Mouse (Mus musculus) neural tube, embryonic 14.5 days (tissue): ENCODE data around the gene Gpi1. TPM values are rescaled to one million over a fixed set of nuclear protein-coding genes. Genes with fewer than 3 reads are reported as not detected.
A peak's percentile ranks its signal among the peaks of the same experiment; 100 is the strongest.

Experiments
- ATAC-seq: fragments of 200-750 bp; cut with Nextera tagmentation; 2 replicates; pipeline ENCODE4 v1.8.0; 2017; ENCODE audit warnings: low read depth, mild to moderate bottlenecking, moderate TSS enrichment, moderate library complexity
- H3K27ac ChIP-seq: fragments of 300-500 bp; sonication (generic); 2 replicates; pipeline ENCODE4 v1.5.1; 2014; ENCODE audit warnings: low read depth, mild to moderate bottlenecking, control low read depth, low read length, moderate library complexity, mixed read lengths
- H3K27me3 ChIP-seq: fragments of 300-500 bp; sonication (generic); 2 replicates; pipeline ENCODE4 v1.6.1; 2014; ENCODE audit warnings: low read length; ENCODE audit not compliant: control insufficient read depth, insufficient read depth
- H3K36me3 ChIP-seq: fragments of 300-500 bp; sonication (generic); 2 replicates; pipeline ENCODE4 v1.6.1; 2014; ENCODE audit warnings: low read length, mixed read lengths; ENCODE audit not compliant: control insufficient read depth, insufficient read depth
- H3K4me1 ChIP-seq: fragments of 300-500 bp; sonication (generic); 2 replicates; pipeline ENCODE4 v1.6.1; 2014; ENCODE audit warnings: low read length; ENCODE audit not compliant: control insufficient read depth, insufficient read depth
- H3K4me2 ChIP-seq: fragments of 300-500 bp; sonication (generic); 2 replicates; pipeline ENCODE4 v1.6.1; 2014; ENCODE audit warnings: mild to moderate bottlenecking, low read depth, low read length, control low read depth
- H3K4me3 ChIP-seq: fragments of 300-500 bp; sonication (generic); 2 replicates; pipeline ENCODE4 v1.5.1; 2014; ENCODE audit warnings: low read depth, low read length, control low read depth, mixed read lengths
- H3K9ac ChIP-seq: fragments of 300-500 bp; sonication (generic); replicated peaks from 2 replicates; pipeline ENCODE4 v1.6.1; 2014; ENCODE audit warnings: low read depth, mild to moderate bottlenecking, control low read depth, low read length, mixed read lengths
- H3K9me3 ChIP-seq: fragments of 300-500 bp; sonication (generic); 2 replicates; pipeline ENCODE4 v1.6.1; 2016; ENCODE audit warnings: low read length; ENCODE audit not compliant: control insufficient read depth
- WGBS: fragments of 180-500 bp; shearing (Covaris S2); extraction: QIAGEN DNeasy Blood & Tissue Kit; methylation state at CpG from one replicate; pipeline ENCODE4 v1.1.7; 2014; 5-methylcytosine and 5-hydroxymethylcytosine counted together
- polyA plus RNA-seq: library from polyadenylated mRNA; unstranded; fragments of >200 nt; fragmentation: Nextera tagmentation; extraction: Ambion mirVana; gene quantifications from 2 replicates; pipeline ENCODE4 v1.2.1, GENCODE M21; 2014

Gene Gpi1
- polyA plus RNA-seq, 1 experiment from 2014 or later: 273 TPM

GRCm38 (mm10) chr7:34234610-34235561, 4.8 kb upstream of the Gpi1 start:
- Histone ChIP-seq H3K27ac (peak overlapping the region; percentile 88), H3K4me3 (peak overlapping the region; percentile 34), H3K4me2 (peak overlapping the region; percentile 57), H3K36me3 (peaks cover 20% of the 10 kb centered on the region), H3K27me3 (no peaks in the 10 kb centered on the region), H3K9ac (peak overlapping the region; percentile 43), H3K9me3 (no peaks in the 10 kb centered on the region), H3K4me1 (peaks cover 4% of the 10 kb centered on the region; the same call in 1 of the 2 replicates)
- ATAC-seq: peak; percentile 6
- under 1% methylated on average over 17 of the region's 17 CpGs for WGBS

GRCm38 (mm10) chr7:34233909-34234609, 3.9 kb upstream of the Gpi1 start:
- WGBS: under 1% methylated on average over 46 of the region's 46 CpGs
- Histone ChIP-seq H3K27ac (peak overlapping the region; percentile 88), H3K4me3 (peak overlapping the region; percentile 34), H3K4me2 (peak overlapping the region; percentile 57), H3K9me3 (no peaks in the 10 kb centered on the region), H3K4me1 (peaks cover 8% of the 10 kb centered on the region), H3K9ac (peak overlapping the region; percentile 43), H3K36me3 (peaks cover 14% of the 10 kb centered on the region), H3K27me3 (no peaks in the 10 kb centered on the region)
- peak; percentile 96 for ATAC-seq

GRCm38 (mm10) chr7:34232785-34233725, 2.9 kb upstream of the Gpi1 start:
- Histone ChIP-seq H3K9me3 (no peaks in the 10 kb centered on the region), H3K4me1 (peaks cover 14% of the 10 kb centered on the region), H3K27me3 (no peaks in the 10 kb centered on the region), H3K4me2 (peak overlapping the region; percentile 57), H3K36me3 (peaks cover 10% of the 10 kb centered on the region), H3K9ac (no peak overlapping the region; the same call in 1 of the 2 replicates), H3K4me3 (peak overlapping the region; percentile 34; the same call in 1 of the 2 replicates), H3K27ac (peak overlapping the region; percentile 74)
- whole genome bisulfite sequencing: 45% methylated on average over 7 of the region's 7 CpGs
- 0 out of 2 replicates have a peak, but pooled peaks have one; percentile 0 for ATAC-seq

- ATAC-seq: peak; percentile 5; the same call in 1 of the 2 replicates
- peak overlapping the region; percentile 74 for H3K9ac ChIP-seq
- peak overlapping the region; percentile 70 for H3K27ac ChIP-seq
- H3K9me3 ChIP-seq: no peaks in the 10 kb centered on the region
- peaks cover 9% of the 10 kb centered on the region; the same call in 1 of the 2 replicates for H3K36me3 ChIP-seq
- under 1% methylated on average over 19 of the region's 19 CpGs for WGBS
- H3K4me2 ChIP-seq: peak overlapping the region; percentile 78
- H3K4me1 ChIP-seq: peaks cover 14% of the 10 kb centered on the region
- no peaks in the 10 kb centered on the region for H3K27me3 ChIP-seq
- H3K4me3 ChIP-seq: peak overlapping the region; percentile 63
Measured at GRCm38 (mm10) chr7:34229691-34230111, 435 bp downstream of the Gpi1 start.

- WGBS: 18% methylated on average over 5 of the region's 5 CpGs
- H3K27ac ChIP-seq: no peak overlapping the region
- no peak for ATAC-seq
Measured at GRCm38 (mm10) chr7:34229153-34229552, 983 bp downstream of the Gpi1 start.

GRCm38 (mm10) chr7:34228641-34229040, 1.5 kb downstream of the Gpi1 start:
- WGBS: 68% methylated on average over 9 of the region's 9 CpGs
- Histone ChIP-seq H3K27ac (no peak overlapping the region), H3K4me2 (peak overlapping the region; percentile 78), H3K4me1 (peaks cover 14% of the 10 kb centered on the region), H3K4me3 (peak overlapping the region; percentile 7; the same call in 1 of the 2 replicates), H3K9ac (no peak overlapping the region), H3K9me3 (no peaks in the 10 kb centered on the region), H3K27me3 (no peaks in the 10 kb centered on the region), H3K36me3 (peaks cover 9% of the 10 kb centered on the region; the same call in 1 of the 2 replicates)
- no peak for ATAC-seq

More at GRCm38 (mm10) chr7:34229153-34229552, 983 bp downstream of the Gpi1 start:
- peaks cover 14% of the 10 kb centered on the region for H3K4me1 ChIP-seq
- peak overlapping the region; percentile 78 for H3K4me2 ChIP-seq
- H3K36me3 ChIP-seq: peaks cover 9% of the 10 kb centered on the region; the same call in 1 of the 2 replicates
- H3K4me3 ChIP-seq: peak overlapping the region; percentile 63
- no peaks in the 10 kb centered on the region for H3K9me3 ChIP-seq
- peak overlapping the region; percentile 74 for H3K9ac ChIP-seq
- no peaks in the 10 kb centered on the region for H3K27me3 ChIP-seq

GRCm38 (mm10) chr7:34226846-34227245, 3.3 kb downstream of the Gpi1 start:
- H3K9ac ChIP-seq: no peak overlapping the region
- ATAC-seq: no peak
- H3K27me3 ChIP-seq: no peaks in the 10 kb centered on the region
- 91% methylated on average over 12 of the region's 12 CpGs for WGBS
- H3K4me1 ChIP-seq: peaks cover 10% of the 10 kb centered on the region; the same call in 1 of the 2 replicates
- H3K4me2 ChIP-seq: no peak overlapping the region
- no peaks in the 10 kb centered on the region for H3K9me3 ChIP-seq
- H3K27ac ChIP-seq: no peak overlapping the region
- no peak overlapping the region for H3K4me3 ChIP-seq
- H3K36me3 ChIP-seq: peaks cover 9% of the 10 kb centered on the region; the same call in 1 of the 2 replicates

- Histone ChIP-seq H3K27me3 (no peaks in the 10 kb centered on the region), H3K4me2 (no peak overlapping the region), H3K4me1 (peaks cover 10% of the 10 kb centered on the region; the same call in 1 of the 2 replicates), H3K36me3 (peaks cover 17% of the 10 kb centered on the region; the same call in 1 of the 2 replicates), H3K9me3 (no peaks in the 10 kb centered on the region), H3K4me3 (no peak overlapping the region), H3K27ac (no peak overlapping the region), H3K9ac (no peak overlapping the region)
- WGBS: 83% methylated on average over 8 of the region's 8 CpGs
- no peak for ATAC-seq
Measured at GRCm38 (mm10) chr7:34226086-34226485, 4.0 kb downstream of the Gpi1 start.
